Mouse (Mus musculus) granulocyte monocyte progenitor cell, adult 5-6 weeks (primary cell): Measurements from ENCODE around the gene Arhgef10l. TPM values are rescaled to one million over a fixed set of nuclear protein-coding genes. Genes with fewer than 3 reads are reported as not detected.

Experiments
- ATAC-seq: replicated peaks from 2 replicates; pipeline ENCODE4 v1.8.0; 2016; ENCODE audit warnings: mild to moderate bottlenecking, moderate TSS enrichment, inconsistent platforms; ENCODE audit not compliant: poor library complexity, severe bottlenecking
- total RNA-seq, 2 experiments: library from RNA; stranded (forward) in 1 of 2; stranded (reverse) in 1 of 2; fragments of 200-712, 200-1000 nt in 1 of 2; fragments of >200 nt in 1 of 2; fragmentation: Nextera tagmentation in 1 of 2; gene quantifications; 2 replicates each; pipeline ENCODE4 v1.2.3; 2014 to 2017

Arhgef10l gene
- total RNA-seq, 2 experiments from 2014 or later: 6.0 to 7.2 TPM

- ATAC-seq: no peak
These were observed 166.2 kb downstream of the Arhgef10l start for GRCm38 (mm10) chr4:140499571-140499970.

GRCm38 (mm10) chr4:140497169-140497568 lies 168.6 kb downstream of the Arhgef10l start:
- no peak for ATAC-seq

GRCm38 (mm10) chr4:140491555-140491954 lies 174.3 kb downstream of the Arhgef10l start:
- no peak for ATAC-seq

- no peak for ATAC-seq
These were observed 180.4 kb downstream of the Arhgef10l start for GRCm38 (mm10) chr4:140485442-140485841.

- ATAC-seq: no peak
These were observed 182.7 kb downstream of the Arhgef10l start for GRCm38 (mm10) chr4:140483134-140483533.

GRCm38 (mm10) chr4:140480369-140481067 lies 185.3 kb downstream of the Arhgef10l start:
- ATAC-seq: no peak

GRCm38 (mm10) chr4:140475194-140475593 lies 190.6 kb downstream of the Arhgef10l start:
- no peak for ATAC-seq

- no peak for ATAC-seq
These were observed 195.9 kb downstream of the Arhgef10l start for GRCm38 (mm10) chr4:140469760-140470452.

- ATAC-seq: no peak
These were observed 198.5 kb downstream of the Arhgef10l start for GRCm38 (mm10) chr4:140467254-140467791.

Other genes starting within 250 kb of the Arhgef10l start
- 150 and 183 TPM in 2 replicates for gene Rcc2, start 34.5 kb upstream of the Arhgef10l start, total RNA-seq (2014; fragmentation: Nextera tagmentation)
- 146 and 176 TPM in 2 replicates for gene Rcc2, start 34.5 kb upstream of the Arhgef10l start, total RNA-seq (2017)
- gene Padi6, start 76.6 kb upstream of the Arhgef10l start, total RNA-seq (2014; fragmentation: Nextera tagmentation): not detected in 2 replicates
- gene Padi6, start 76.6 kb upstream of the Arhgef10l start, total RNA-seq (2017): not detected in 2 replicates
- 2.8 and 7.9 TPM in 2 replicates for gene Padi4, start 108.2 kb upstream of the Arhgef10l start, total RNA-seq (2014; fragmentation: Nextera tagmentation)
- 5.1 and 6.4 TPM in 2 replicates for gene Padi4, start 108.2 kb upstream of the Arhgef10l start, total RNA-seq (2017)
- gene Padi3, start 144.6 kb upstream of the Arhgef10l start, total RNA-seq (2014; fragmentation: Nextera tagmentation): 0.19 and 0.21 TPM in 2 replicates
- gene Padi3, start 144.6 kb upstream of the Arhgef10l start, total RNA-seq (2017): 0.04 TPM in 1 of 2 replicates, not detected in the other
- gene Padi1, start 179.8 kb upstream of the Arhgef10l start, total RNA-seq (2014; fragmentation: Nextera tagmentation): not detected in 2 replicates
- not detected in 2 replicates for gene Padi1, start 179.8 kb upstream of the Arhgef10l start, total RNA-seq (2017)
- 13.1 TPM in 2 replicates for gene Padi2, start 240.3 kb upstream of the Arhgef10l start, total RNA-seq (2014; fragmentation: Nextera tagmentation)
- gene Padi2, start 240.3 kb upstream of the Arhgef10l start, total RNA-seq (2017): 4.0 and 6.6 TPM in 2 replicates